Mouse (Mus musculus) thymus, postnatal 4 days (tissue): Measurements from ENCODE around the gene Lmntd1.

Source experiments
- DNase-seq: peaks from one replicate; pipeline ENCODE4 v3.0.0; 2021

The Lmntd1 gene

DNA sequence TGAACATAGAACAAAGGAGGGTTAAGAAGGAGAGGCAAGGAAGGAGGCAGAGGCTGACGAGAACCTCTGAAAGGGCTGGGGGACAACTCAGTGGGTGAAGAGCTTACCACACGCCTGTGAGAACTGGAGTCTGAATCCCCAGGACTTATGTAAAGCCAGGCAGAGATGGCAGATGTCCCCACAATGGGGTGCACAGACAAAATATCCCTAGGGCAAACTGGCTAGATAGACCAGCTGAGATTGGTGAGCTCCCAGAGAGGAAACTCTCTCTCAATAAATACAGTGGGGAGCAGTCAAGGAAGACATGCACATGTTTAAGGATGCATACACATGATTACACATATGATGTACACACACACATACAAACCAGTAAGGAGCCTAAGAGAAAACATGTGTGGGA is 10.0 kb downstream of the Lmntd1 start:
- no peak for DNase-seq

DNA sequence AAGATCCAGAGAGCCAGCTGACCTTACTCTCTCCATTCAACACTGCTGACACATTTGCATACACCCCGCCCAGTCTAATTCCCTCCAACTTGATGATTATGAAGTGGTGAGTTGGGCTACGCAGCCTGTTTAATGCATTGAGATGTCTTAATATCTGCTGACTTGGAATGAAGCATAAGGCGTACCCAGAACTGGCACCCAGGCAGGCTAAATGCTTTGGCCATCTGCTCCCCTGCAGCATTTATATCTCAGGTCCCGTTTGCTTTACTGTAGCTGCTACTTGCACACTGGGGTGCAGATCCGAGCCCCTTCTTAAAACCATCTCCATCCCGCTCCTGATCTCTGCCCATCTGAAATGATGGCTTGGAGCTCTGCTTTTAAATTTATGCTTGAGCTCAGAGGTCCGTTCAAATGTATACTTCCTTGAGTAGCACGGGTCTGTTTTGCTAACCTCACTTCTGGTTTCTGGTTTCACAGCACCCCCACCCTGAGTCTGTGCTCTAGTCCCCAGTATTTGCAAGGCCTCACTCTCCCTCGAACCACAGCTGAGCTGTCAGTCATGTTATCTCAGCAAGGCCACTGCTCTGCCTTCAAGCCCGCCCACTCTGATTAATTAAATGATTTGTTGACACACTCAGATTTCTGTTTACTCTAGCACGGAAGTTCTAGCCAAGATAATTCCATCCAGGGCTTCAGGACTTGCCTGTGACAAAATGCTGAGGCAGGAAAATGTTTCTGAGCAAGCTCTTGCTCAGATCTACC is 15.1 kb downstream of the Lmntd1 start:
- no peak for DNase-seq

DNA sequence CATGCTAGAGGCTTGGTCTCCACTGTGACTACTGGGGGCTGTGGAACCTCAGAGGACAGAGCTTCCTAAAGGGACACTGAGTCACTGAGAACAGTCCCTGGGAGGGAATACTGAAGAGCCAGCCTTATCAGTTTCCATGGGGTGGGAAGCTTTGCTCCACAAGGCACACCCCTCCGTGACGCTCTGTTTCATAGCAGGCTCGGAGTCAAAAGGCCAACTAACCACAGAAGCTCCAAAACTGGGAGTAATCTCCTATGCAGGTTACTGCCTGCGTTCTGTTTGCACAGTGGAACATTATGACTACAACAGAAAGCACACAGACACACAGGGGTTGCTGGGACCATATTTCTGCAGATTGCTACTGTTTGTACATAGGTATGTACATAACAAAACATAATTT is 18.2 kb downstream of the Lmntd1 start:
- DNase-seq = no peak

DNA sequence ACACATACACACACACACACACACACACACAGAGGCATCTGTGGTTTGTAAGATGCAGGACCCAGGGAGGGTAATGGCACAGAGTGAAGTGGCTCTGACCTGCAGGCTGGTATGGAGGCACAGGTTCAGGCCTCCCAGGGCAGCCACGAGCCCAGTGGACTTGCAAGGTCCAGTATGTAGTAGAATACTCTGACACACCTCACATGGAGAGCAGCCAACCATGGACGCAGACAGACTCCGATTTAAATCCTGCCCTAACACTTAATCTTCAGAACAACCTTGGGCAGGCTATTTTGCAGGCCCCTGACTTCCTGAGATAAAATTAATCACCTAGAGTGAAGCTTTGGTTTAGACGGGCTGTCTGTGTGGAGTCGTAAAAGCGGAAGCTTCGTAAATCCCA is 20.1 kb downstream of the Lmntd1 start:
- no peak for DNase-seq

DNA sequence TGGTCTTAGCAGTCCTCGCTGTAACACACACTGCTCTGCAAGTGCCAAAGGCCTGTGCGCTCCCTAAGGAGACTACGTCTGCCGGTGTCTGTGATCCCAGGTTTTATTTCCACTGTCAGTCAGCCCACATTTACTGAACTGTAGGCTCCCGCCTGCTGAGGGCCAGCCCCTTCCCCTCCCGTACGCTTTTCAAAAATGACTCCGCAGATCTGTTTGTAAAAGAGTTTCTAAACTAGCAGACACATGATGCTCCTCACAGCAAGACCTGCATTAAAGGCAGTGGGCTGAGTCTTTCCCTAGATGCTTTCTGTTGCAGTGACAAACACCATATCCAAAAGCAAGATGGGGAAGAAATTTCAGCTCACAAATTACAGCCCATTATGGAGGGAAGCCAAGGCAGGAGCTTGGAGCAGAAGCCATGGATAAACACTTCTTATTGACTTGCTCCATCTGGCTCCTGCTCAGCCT is 21.6 kb downstream of the Lmntd1 start:
- no peak for DNase-seq

DNA sequence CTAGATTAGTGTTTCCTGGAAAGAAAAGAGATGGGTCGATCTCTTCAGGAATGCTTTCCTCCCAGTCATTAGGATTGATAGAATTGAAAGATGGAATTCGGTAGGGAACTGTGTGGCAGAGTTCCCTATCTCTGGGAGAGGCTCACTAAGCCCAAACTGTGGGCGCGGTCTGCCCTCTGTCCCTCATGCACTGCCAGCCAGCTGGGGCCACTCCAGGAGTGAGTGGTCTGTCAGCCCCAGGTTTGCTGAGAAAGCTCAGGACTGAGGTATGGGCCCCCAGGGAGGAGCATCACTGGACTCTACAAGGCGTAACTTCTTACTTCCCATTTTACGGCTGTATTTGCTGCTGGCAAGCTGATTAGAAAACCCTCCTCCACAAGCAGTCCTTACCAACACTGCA is 22.1 kb downstream of the Lmntd1 start:
- DNase-seq = no peak

DNA sequence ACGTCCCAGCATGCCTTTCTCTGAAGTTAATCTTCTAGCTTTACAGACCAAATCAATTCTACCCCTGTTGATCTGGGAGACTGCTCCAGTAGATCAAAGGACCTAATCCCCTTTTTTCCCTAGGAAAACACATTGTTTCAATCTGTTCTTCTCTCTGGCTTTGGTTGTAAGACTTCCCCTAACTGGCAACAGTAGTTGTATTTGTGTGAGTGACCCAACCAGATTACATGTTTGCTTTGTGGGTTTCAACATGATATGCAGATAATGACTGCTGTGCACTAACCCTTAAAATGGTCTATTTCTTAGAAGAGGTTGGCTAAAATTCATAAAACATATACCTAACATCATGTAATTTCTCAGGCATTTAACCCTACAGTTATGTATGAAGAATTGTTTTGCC is 22.5 kb downstream of the Lmntd1 start:
- DNase-seq = no peak

DNA sequence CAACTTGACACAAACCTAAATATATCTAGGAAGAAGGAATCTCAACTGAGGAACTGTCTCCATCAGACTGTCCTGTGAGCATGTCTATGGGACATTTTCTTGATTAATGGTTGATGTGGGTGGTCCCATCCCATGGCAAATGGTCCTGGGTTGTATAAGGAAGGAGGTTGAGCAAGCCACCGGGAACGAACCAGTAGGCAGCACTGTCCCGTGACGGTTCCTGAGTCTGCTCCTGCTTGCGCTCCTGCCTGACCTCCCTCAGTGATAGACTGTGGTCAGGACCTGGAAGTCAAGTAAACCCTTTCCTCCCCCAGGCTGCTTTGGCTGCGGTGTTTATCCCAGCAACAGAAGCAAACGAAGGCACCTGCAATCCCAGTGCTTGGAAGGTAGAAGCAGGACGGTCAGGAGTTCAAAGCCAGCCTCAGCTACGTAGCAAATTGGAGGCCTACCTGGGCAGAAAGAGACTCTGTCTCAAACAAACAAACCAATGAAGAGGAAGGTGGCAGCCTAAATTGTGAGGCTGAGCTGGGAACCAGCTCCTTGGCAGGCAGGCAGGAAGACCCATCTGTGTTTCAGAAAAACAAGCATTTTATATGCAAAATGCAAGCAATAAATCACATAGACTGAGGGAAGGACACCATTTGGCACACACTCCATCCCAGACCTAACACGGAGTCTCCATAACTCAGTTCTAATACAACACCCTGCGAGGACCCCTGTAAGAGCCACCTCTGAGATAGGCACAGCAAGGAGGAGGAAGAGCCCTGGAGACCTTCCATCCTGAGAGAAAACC is 23.4 kb downstream of the Lmntd1 start:
- no peak for DNase-seq

DNA sequence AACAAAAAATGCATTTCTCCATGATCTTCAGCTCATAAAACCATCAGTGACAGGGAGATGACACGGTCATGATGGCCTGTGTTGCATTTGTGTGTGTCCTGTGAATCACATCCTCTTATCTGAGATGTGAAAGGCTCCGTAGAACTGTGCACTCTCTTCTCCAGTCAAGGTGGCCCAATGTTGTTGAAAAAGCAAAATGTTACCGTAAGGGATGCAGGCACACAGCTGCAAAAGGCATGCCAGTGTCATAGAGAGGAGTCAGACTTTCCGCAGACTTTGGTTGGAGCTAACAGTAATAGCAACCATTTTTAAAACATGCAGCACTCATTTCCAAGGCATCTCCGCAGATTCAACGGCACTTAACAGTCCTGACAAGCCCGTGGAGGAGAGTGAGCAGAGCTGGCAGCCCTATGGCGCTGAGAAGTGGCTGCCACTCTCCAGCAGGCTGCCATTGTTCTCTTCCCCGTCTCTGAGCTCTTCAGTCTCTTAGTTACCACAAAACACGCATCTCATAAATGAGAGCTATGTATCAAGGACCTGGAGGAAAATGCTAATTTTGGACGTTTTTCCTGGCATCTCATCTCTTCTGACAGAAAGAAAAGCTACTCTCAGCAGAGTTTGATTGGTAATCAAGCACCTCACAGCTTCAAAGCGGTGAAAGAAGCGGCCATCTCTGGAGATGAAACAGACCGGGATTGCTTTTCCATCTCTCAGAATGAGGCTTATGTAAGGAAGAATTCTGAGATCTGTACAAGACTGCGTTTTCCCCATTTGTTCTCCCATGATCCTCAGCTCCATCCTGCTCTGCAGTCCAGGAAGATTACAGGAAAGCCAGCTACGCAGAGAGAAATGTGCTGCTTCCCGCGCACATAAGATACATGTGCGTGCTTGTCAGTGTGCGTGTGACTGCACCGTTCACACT is 28.8 kb downstream of the Lmntd1 start:
- no peak for DNase-seq

DNA sequence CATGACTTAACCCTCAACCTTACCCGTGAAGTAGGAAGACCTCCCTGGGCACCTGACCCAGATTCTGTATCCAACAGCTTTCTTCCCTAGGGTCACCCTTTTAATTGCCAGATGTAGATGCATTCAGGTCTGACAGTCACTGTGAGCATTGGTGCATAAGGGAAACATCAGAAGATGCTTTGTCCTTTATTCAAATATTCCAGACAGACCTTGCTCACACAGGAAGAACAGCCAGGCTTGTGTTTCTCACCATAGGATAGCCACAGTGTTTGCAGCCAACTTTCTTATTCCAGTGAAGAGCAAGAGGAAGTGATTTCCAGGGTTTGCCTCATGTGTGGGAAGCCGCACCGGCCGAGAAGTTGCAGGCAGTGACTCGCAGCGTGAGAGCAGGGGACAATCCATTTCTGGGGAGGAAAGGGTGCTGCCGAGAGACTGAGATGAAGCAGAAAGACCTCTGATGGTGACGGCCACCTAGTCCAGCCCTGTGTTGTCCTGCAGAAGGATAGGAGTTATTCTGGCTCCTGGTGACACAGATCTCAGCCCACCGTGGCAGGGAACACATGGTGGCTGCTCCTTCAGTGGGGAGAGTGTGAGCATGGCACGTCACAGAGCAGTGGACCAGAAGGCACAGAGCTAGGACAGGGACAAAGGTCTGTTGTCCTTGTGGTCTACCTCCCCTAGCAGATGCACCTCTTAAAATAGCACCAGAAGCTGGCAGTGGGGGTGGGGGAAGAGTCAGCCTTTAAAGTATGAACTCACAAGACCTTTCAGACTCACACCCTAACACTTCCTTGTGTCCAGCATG is 32.6 kb downstream of the Lmntd1 start:
- DNase-seq = no peak

DNA sequence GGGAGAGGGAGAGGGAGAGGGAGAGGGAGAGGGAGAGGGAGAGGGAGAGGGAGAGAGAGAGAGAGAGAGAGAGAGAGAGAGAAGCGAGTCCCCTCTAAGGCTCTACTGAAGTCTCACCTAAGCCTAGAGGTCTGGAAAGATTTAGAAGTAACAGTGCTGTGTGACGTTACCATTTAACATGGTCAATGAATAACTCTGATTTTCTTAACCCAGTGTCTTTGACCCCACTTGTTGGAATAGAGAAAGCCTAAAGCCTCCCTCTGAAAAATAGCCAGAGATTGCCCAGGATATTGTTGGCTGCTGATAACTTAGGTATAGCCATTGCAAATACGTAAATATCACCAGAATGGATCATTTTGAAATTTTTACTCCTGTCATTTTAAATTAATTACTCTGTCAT is 34.4 kb downstream of the Lmntd1 start:
- no peak for DNase-seq

DNA sequence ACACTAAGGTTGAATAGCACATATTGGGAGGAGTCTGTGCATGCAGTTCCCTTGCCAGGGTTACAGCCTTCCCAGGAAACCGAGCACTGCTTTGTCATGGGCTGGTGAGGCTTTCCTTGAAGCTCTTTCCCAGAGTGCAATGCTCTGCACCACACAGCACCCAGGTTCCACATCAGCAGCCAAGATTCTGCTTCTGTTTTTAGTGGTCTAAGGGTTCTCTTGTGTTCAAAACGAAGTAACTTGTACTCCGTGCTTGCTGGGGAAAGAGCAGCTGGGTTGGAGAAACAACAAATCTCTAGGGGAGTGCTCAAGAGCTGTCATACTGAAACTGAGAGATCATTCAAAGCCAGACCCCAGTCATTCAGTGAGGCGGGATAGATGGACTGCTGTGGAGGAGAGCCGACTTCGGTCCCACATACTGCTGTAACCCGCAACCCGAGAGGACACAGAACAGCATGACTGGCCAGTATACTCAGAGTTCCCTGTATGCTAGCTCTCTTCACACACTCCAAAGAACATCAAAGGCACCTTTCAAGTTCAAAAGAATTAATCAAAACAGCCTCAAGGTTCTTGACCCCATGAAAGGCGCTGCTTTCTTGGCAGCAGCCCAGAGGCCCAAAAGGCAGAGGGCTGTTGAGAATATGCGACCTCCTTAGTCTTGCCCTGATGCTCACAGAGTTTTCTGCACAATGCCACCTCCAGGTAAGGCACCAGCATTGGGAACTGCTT is 35.5 kb downstream of the Lmntd1 start:
- DNase-seq = no peak

DNA sequence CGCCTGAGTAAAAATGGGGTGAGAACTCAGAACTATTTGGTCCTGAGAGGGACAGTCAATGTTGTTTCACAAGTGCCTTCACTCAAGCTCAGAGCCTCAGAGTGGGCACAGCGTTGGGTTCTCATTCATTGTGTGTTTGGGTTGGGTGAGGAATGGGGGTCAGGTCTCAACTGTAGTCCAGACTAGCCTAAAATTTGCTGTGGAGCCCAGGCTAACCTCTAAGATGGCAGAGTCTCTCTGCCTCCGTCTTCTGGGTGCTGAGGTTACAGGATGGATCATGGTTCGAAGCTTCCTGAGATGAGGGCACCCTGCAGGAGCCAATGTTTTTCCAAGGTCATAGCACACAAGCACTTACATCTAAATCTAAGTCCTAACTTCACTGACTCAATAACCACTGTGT is 37.4 kb downstream of the Lmntd1 start:
- DNase-seq = no peak

DNA sequence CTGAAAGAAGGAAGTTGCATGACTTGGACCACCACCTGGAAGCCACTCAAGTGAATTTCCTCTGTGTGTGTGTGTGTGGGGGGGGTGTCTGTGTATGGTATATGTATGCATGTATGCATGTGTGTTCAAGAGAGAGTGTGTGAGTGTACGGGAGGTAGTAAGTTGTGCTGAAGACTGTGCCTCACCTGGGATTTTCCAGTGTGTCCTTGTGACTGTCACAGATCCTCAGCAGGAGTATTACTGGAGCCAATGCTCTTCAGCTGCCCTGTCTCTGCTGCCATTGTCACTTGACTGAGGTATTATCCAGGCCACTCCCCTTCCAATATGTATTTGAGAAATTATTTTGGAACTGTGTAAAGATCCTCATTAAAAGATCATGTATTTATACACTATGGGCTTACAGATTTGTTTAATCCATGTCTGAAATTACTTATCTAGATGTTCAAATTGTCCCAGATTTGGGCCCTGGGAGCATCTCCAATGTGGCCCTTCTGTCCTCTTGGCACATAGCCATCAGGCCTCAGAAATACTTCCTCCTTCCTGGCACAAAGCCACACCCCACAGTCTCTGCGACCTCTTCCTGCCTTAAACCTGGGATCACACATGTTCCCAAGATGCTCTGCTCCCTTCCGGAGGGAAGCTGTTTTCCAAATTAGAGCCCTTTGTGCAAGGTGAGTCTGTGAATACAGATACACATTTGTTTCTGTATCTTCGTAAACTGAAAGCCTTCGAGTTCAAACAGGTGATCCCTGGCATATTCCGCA is 40.7 kb downstream of the Lmntd1 start:
- no peak for DNase-seq

DNA sequence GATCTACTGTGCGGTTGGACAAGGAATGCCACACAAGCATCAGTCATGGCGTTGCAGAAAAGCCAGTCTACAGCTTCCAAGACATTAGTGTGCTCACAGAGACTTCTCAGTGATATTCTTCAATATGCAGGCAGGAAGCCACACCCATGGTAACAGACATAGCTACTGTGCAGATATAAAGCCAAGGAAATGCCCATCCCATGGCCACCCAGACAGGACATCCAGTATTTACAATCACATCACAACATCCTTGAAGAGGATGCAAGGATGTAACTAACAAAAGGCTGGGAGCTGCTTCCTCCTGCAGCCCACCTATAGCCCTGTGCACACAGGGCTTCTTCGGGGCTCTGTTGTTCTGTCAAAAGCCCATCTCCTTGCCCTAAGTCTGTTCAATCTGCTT is 45.4 kb downstream of the Lmntd1 start:
- no peak for DNase-seq

DNA sequence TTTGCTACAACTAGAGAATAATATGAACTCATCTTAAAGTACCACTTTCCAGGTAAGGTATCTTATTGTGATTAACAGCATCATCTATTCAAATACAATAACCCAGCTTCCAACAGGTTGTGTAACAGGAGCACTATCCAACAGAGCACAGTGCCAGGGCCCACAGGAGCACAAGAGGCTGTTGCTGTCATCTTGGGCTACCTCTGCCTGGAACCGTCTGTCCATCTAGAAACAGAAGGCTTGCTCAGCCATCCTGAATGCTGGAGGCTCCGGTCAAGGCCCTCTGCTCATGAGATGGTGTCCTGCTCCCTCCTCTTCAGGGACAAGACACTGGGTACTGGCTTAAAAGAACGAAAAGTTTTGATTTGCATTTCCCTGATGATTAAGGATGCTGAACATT is 46.3 kb downstream of the Lmntd1 start:
- DNase-seq = no peak

DNA sequence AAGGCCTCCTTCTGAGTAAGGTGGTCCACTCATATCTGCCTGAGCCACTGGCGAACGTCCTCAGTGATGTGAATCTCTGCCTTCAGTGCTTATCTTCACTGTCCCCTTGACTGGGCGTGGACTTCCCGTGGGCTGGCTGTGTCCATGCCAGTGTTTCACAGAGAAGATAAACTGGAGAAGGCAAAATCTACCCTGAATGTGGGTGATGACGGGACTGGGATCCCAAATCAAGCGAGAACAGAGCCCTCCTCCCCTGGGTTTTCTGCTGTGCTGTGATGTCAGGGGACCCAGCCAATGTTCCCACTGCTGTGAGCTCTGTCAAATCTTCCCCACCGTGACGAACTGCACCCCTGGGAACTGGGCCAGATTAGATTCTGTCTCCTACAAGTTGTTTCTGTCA is 46.8 kb downstream of the Lmntd1 start:
- DNase-seq = no peak

DNA sequence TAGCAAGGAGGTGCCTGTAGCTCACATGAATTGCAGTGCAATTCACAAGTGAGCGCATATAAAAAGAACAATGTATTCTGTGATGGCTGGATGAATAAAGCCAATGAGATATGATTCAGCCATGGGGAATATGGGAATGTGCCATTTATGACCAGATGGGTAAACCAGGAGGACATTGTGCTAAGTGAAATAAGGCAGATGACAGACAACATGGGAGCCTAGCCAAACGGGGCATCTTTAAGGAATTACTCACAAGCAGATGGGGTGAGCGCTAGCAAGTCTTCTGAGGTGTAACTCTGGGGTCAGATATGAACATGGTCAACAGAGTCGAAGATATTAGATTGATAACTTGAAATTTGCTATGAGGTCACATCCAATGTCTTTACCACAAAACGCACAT is 48.5 kb downstream of the Lmntd1 start:
- DNase-seq = no peak

DNA sequence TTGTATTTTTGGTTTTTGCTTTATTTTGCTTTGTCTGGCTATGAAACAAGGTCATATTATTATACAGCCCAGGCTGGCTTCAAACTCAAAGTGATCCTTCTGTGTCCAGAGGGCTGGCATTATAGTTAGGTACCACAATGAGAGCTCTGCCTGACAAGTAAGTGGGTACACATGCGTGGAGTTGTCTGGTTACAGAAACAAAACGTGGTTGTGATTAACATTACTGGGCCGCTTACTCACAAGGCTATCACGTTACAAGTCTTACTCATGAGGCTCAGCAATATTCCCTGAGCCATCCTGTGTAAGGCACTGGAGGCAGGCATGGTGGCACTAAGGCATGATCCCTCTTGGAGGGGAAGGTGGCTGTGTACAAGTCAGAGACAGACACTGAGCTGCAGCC is 49.4 kb downstream of the Lmntd1 start:
- no peak for DNase-seq

DNA sequence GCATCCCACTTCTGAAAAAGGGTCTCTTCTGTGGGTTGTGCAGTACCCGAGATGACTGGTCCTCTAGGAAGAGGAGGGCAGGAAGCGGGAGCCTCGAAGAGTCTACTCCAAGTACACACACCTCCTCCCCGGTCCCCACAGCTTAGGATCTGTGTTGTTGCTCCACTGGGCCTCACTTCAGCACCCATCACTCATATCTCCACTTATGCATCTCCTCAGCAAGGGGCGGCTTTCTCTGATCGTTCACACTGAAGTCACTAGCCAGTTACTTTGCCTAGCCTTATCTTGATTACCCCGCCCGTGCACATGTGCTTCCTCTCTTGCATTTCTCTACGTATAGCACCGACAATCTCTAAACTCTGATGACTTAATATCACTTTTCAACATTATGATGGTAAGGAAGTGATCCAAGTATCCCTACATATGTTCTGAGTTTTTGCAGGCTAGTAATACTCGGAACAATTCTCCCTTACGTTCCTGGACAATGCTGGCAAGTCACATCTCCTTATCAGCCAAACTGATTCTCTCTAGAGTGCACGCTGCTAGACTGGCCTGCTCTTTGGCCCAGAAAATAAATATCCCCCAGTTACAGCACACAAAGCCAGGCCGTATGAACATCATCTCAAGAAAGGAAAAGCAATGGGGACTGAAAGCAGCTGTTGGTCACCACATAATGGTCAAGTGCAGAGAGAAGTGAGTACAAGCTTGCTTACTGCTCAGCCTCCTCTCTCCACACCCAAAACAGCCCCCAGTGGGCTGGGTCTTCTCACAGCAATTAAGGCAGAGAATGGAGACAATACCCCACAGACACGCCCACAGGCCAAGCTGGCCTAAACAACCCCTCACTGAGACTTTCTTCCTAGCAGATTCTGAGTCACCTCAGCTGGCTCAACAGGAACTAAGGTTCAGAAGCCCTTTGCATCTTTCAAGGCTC is 56.8 kb downstream of the Lmntd1 start:
- no peak for DNase-seq
